Mouse (Mus musculus) ES-E14 (cell line): ENCODE results near the gene Rapgef3. TPM values are rescaled to one million over a fixed set of nuclear protein-coding genes. Genes with fewer than 3 reads are reported as not detected.
A peak's percentile ranks its signal among the peaks of the same experiment; 100 is the strongest.

Experiments used
- DNase-seq: peaks from one replicate; pipeline ENCODE4 v3.0.0-alpha.2; 2013; ENCODE audit warnings: low read depth, low spot score
- H3K27ac ChIP-seq: 2 replicates; pipeline ENCODE4 v1.5.1; 2012; ENCODE audit warnings: low read depth, mild to moderate bottlenecking, low read length, moderate library complexity, mixed read lengths; ENCODE audit not compliant: poor library complexity, insufficient read depth, severe bottlenecking
- H3K36me3 ChIP-seq: 2 replicates; pipeline ENCODE4 v1.6.1; 2012; ENCODE audit warnings: mild to moderate bottlenecking, low read length, moderate library complexity, mixed read lengths; ENCODE audit not compliant: control insufficient read depth, poor library complexity, insufficient read depth, severe bottlenecking
- H3K4me1 ChIP-seq, 2 experiments: fragments of 150-350 bp in 1 of 2; sonication (generic) in 1 of 2; 2 replicates each; pipeline ENCODE4 v1.6.1; 2012; ENCODE audit warnings: low read length in 2 of 2, mild to moderate bottlenecking in 1 of 2, mixed read lengths in 1 of 2; ENCODE audit not compliant: control insufficient read depth in 2 of 2, insufficient read depth in 2 of 2, poor library complexity in 1 of 2
- H3K4me3 ChIP-seq, 2 experiments: fragments of 150-350 bp in 1 of 2; sonication (generic) in 1 of 2; 2 replicates each; pipeline ENCODE4 v1.5.1; 2012; ENCODE audit warnings: low read length in 2 of 2, low read depth in 1 of 2, mild to moderate bottlenecking in 1 of 2, mixed read lengths in 1 of 2; ENCODE audit not compliant: insufficient read depth in 1 of 2, poor library complexity in 1 of 2, severe bottlenecking in 1 of 2
- H3K9ac ChIP-seq: 2 replicates; pipeline ENCODE4 v1.6.1; 2012; ENCODE audit warnings: low read depth, mild to moderate bottlenecking, low read length, mixed read lengths; ENCODE audit not compliant: poor library complexity, insufficient read depth, severe bottlenecking
- H3K9me3 ChIP-seq: fragments of 150-350 bp; sonication (generic); 2 replicates; pipeline ENCODE4 v1.6.1; 2012; ENCODE audit warnings: low read depth, mild to moderate bottlenecking, low read length; ENCODE audit not compliant: control insufficient read depth, insufficient read depth
- CHD2 ChIP-seq: IDR thresholded peaks from 2 replicates; pipeline ENCODE4 v1.6.1; 2014; ENCODE audit warnings: mild to moderate bottlenecking, low read depth, low read length, inconsistent platforms
- HCFC1 ChIP-seq: IDR thresholded peaks from 2 replicates; pipeline ENCODE4 v1.6.1; 2012; ENCODE audit warnings: low read length, inconsistent platforms, borderline replicate concordance; ENCODE audit not compliant: insufficient read depth
- MAFK ChIP-seq: IDR thresholded peaks from 2 replicates; pipeline ENCODE4 v1.6.1; 2014; ENCODE audit warnings: mild to moderate bottlenecking, low read depth, low read length, inconsistent platforms; ENCODE audit not compliant: insufficient read depth
- ZC3H11A ChIP-seq: IDR thresholded peaks from 2 replicates; pipeline ENCODE4 v1.6.1; 2012; ENCODE audit warnings: low read depth, mild to moderate bottlenecking, inconsistent platforms, low read length, borderline replicate concordance
- ZNF384 ChIP-seq: IDR thresholded peaks from 2 replicates; pipeline ENCODE4 v1.6.1; 2012; ENCODE audit warnings: low read depth, low read length, inconsistent platforms
- in situ Hi-C, 2 experiments: fragments of 600-800 bp; cut with MboI; formaldehyde crosslinking; loops; one replicate each; pipeline ENCODE4 v1.15.1; 2025; ENCODE audit warnings: low sequenced_read_pairs in 2 of 2, inconsistent platforms in 1 of 2; ENCODE audit not compliant: unreplicated experiment in 2 of 2
- total RNA-seq: library from RNA; depleted of rRNA; stranded (reverse); fragments of 300-350 nt; gene quantifications from 2 replicates; pipeline ENCODE4 v1.2.3, GENCODE M21; 2012

Rapgef3 gene
- total RNA-seq, 1 experiment = 12.7 TPM

DNA sequence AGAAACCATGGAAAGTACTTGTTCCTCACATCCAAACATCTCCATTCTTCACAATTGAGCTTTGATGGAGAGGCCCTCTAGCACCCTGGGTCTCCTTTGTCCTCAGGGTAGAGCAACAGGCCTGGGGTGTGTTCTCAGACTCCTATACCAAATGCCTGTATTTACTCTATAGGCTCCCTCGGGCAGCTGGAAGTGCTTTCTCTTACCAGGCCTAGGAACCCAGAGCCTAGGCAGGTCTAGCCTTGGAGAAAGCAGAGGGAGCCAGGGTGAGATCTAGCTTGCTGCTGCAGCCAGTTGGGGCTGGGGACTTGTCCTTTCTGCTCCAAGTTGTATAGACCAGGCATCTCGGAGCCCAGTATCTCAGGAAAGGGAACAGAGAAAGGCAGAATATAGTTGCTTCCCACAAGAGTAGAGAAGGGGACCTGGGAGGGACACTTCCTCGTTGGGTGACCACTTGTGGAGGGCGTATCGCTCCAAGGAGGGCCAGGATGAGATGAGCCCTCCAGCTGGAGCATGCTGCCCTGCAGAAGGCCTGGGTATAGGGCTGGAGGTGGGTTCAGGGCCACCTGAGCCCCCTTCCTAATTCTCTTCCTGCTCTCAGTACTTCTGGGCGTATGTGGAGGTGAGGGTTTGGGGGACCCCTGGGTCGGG lies 19.5 kb upstream of the Rapgef3 start:
- no peak for TF ChIP-seq MAFK
- TF ChIP-seq ZNF384 = no peak
- no peak for TF ChIP-seq ZC3H11A
- no peak for TF ChIP-seq HCFC1
- no peak for TF ChIP-seq CHD2
- no peak for DNase-seq
- Histone ChIP-seq H3K9me3 (no peaks in the 10 kb centered on the region), H3K4me3 (no peak overlapping the region), H3K9ac (no peak overlapping the region; the same call in 1 of the 2 replicates), H3K27ac (no peak overlapping the region), H3K36me3 (peaks cover 2% of the 10 kb centered on the region; the same call in 1 of the 2 replicates), H3K4me1 (peaks cover 6 to 27% of the 10 kb centered on the region in 2 experiments; a peak in 3 of 4 replicates)
- in situ Hi-C loops = no loop called here

GRCm38 (mm10) chr15:97786412-97787112 lies 18.8 kb upstream of the Rapgef3 start:
- in situ Hi-C loops = no loop called here
- Histone ChIP-seq H3K36me3 (peaks cover 2% of the 10 kb centered on the region; the same call in 1 of the 2 replicates), H3K27ac (no peak overlapping the region), H3K4me1 (peaks cover 6 to 27% of the 10 kb centered on the region in 2 experiments; a peak in 3 of 4 replicates), H3K9me3 (no peaks in the 10 kb centered on the region), H3K4me3 (no peak overlapping the region), H3K9ac (no peak overlapping the region)
- DNase-seq = no peak
- TF ChIP-seq MAFK = peak; percentile 97
- no peak for TF ChIP-seq HCFC1

DNA sequence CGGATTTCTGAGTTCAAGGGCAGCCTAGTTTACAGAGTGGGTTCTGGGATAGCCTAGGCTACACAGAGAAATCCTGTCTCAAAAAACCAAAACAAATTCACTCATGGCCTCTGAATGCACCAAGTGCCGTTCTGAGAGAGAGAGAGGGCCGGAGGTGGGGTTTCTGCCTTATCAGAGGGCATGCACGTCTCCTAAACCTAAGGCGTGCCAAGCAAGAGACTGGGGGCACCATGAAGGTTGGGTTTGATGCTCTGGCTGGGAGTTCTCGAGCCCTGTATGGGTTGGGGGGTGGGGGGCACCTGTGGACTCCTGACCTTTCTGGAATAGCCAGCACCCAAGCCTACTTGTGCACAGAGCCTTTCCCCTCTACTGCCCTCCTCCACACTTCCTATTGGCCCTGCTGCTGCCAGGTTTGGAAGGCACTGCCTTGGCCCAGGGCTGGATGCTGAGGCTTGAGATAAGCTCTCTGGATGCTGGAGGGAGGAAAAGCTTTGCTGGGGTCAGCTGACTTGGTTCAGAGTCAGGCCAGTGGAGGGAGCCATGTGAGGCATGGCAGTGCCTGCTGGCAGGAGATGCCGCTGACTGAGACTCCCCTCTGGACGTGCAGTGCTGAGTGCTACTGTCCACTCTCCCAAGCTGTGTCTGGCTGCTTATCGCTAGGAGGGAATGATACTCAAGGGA lies 18.1 kb upstream of the Rapgef3 start:
- no peak for DNase-seq

GRCm38 (mm10) chr15:97784561-97785161 lies 16.9 kb upstream of the Rapgef3 start:
- Histone ChIP-seq H3K4me3 (peak overlapping the region; percentile 85 to 86), H3K27ac (no peak overlapping the region; the same call in 1 of the 2 replicates), H3K9ac (peak overlapping the region; percentile 90), H3K36me3 (no peaks in the 10 kb centered on the region), H3K4me1 (peaks cover 6 to 27% of the 10 kb centered on the region in 2 experiments; a peak in 3 of 4 replicates), H3K9me3 (no peaks in the 10 kb centered on the region)
- TF ChIP-seq HCFC1 = no peak
- no peak for TF ChIP-seq ZNF384
- no peak for TF ChIP-seq MAFK
- TF ChIP-seq ZC3H11A = no peak
- no peak for TF ChIP-seq CHD2
- in situ Hi-C loops = no loop called here
- no peak for DNase-seq

More for the DNA sequence above, 18.1 kb upstream of the Rapgef3 start:
- H3K9ac ChIP-seq = no peak overlapping the region
- H3K4me1 ChIP-seq = peaks cover 6 to 27% of the 10 kb centered on the region in 2 experiments; a peak in 3 of 4 replicates
- no peak overlapping the region for H3K27ac ChIP-seq
- no peaks in the 10 kb centered on the region for H3K9me3 ChIP-seq
- TF ChIP-seq MAFK (no peak), CHD2 (no peak)
- H3K4me3 ChIP-seq = no peak overlapping the region
- in situ Hi-C loops = no loop called here
- 0 out of 2 replicates have a peak, but pooled peaks cover 2% of the 10 kb centered on the region for H3K36me3 ChIP-seq
